ENCODE assay signal across 8 mouse cellular contexts in genomic region chr5:123133083-123133783, GRCm38 (mm10). TPM values are rescaled to one million over a fixed set of nuclear protein-coding genes. Genes with fewer than 3 reads are reported as not detected.
DNase-seq lines count a peak whose midpoint lies in the region; ATAC-seq and TF ChIP-seq lines count a peak whose summit lies in the region.

No protein-coding gene starts in this region.

- WGBS in embryonic facial prominence, embryonic 14.5 days: 17% methylated on average over 18 of the region's 18 CpGs
- 21% methylated on average over 18 of the region's 18 CpGs for WGBS in liver, adult 2 months

- ATAC-seq in embryonic facial prominence, embryonic 14.5 days (ENCODE audit: low read depth): no peak
- 0 out of 2 replicates have a peak, but pooled peaks have one; percentile 15 for ATAC-seq in monocyte, adult 5-6 weeks (replicated peaks; ENCODE audit: insufficient number of reproducible peaks, low FRiP score, low TSS enrichment, poor library complexity, severe bottlenecking)

- peak; percentile 82 for DNase-seq in 416B (ENCODE audit: low read depth)
- peak; percentile 84 to 87 for DNase-seq in adrenal gland, postnatal 36 days
- peak; percentile 87 for DNase-seq in embryonic facial prominence, embryonic 14.5 days (ENCODE audit: low spot score)
- peak; percentile 93 for DNase-seq in heart, adult 8-10 months (ENCODE audit: low spot score)
- DNase-seq in kidney, adult 9 months: peak; percentile 91
- DNase-seq in liver, adult 2 months (ENCODE audit: extremely low read depth, low read depth, low spot score): peak; percentile 48
- peak; percentile 91 to 98 for DNase-seq in spleen, postnatal 4 days (ENCODE audit: low spot score in 2 of 2)

- H3K9ac ChIP-seq in embryonic facial prominence, embryonic 14.5 days (ENCODE audit: low read depth, low read length): no peak overlapping the region
- H3K9ac ChIP-seq in liver, adult 2 months (ENCODE audit: low read depth, low read length): no peak overlapping the region

- peak overlapping the region; percentile 100 for H3K27ac ChIP-seq in embryonic facial prominence, embryonic 14.5 days (replicated peaks; ENCODE audit: low read depth, low read length)
- no peak overlapping the region for H3K27ac ChIP-seq in liver, adult 2 months (replicated peaks; ENCODE audit: insufficient read depth, low read depth, low read length)

- peak overlapping the region; percentile 100 for H3K4me2 ChIP-seq in embryonic facial prominence, embryonic 14.5 days (ENCODE audit: low read depth, low read length)

- no peaks in the 10 kb centered on the region for H3K79me2 ChIP-seq in liver, adult 2 months (ENCODE audit: control insufficient read depth, insufficient read depth, low read length)

- H3K4me3 ChIP-seq in embryonic facial prominence, embryonic 14.5 days (ENCODE audit: low read depth, low read length): peak overlapping the region; percentile 43
- no peak overlapping the region for H3K4me3 ChIP-seq in liver, adult 2 months (ENCODE audit: insufficient read depth, low read depth, low read length)

- no peak for TF ChIP-seq POLR2A in liver, adult 2 months (IDR thresholded peaks at IDR 0.05; ENCODE audit: extremely low read depth, insufficient read depth, low read length)

- H3K4me1 ChIP-seq in embryonic facial prominence, embryonic 14.5 days (ENCODE audit: control insufficient read depth, insufficient read depth, low read length): peaks cover 57% of the 10 kb centered on the region
- H3K4me1 ChIP-seq in liver, adult 2 months (ENCODE audit: control insufficient read depth, insufficient read depth, low read length): peaks cover 21% of the 10 kb centered on the region

- H3K27me3 ChIP-seq in embryonic facial prominence, embryonic 14.5 days (replicated peaks; ENCODE audit: control insufficient read depth, insufficient read depth, low read length): no peaks in the 10 kb centered on the region
- H3K27me3 ChIP-seq in liver, adult 2 months (ENCODE audit: control insufficient read depth, insufficient read depth, low read length): no peaks in the 10 kb centered on the region

- TF ChIP-seq CTCF in liver, adult 2 months (IDR thresholded peaks at IDR 0.05; ENCODE audit: low read depth, low read length): peak; percentile 99

- no peaks in the 10 kb centered on the region for H3K9me3 ChIP-seq in embryonic facial prominence, embryonic 14.5 days (ENCODE audit: control insufficient read depth, low read length)

- peaks cover 20% of the 10 kb centered on the region; the same call in 1 of the 2 replicates for H3K36me3 ChIP-seq in embryonic facial prominence, embryonic 14.5 days (ENCODE audit: control insufficient read depth, insufficient read depth, low read length)
- peaks cover 6% of the 10 kb centered on the region; the same call in 1 of the 2 replicates for H3K36me3 ChIP-seq in liver, adult 2 months (ENCODE audit: control insufficient read depth, insufficient read depth, low read length)

RNA-seq across cellular contexts. Expression of gene Rhof, which starts 0.7 kb away (rescaled TPM):
- 1 to 10 TPM; 1.2 to 1.4 TPM for total RNA-seq in adrenal gland, postnatal 36 days (2021)
- 4.1 and 5.2 TPM in 2 replicates for polyA plus RNA-seq in embryonic facial prominence, embryonic 14.5 days (2014; fragmentation: Nextera tagmentation; extraction: Ambion mirVana)
- total RNA-seq in heart, adult 8-10 months (2022): 1 to 10 TPM in 1 of 4 experiments, under 1 TPM in 3; 0.38 to 1.7 (median 0.68) TPM
- 0.09 and 0.87 TPM in 2 replicates for total RNA-seq in liver, adult 2 months (2014; rRNA removed)
- 0.61 and 0.86 TPM in 2 replicates for polyA plus RNA-seq in liver, adult 2 months (2012; rRNA removed)
- total RNA-seq in monocyte, adult 5-6 weeks (2017): 18.8 to 40.6 TPM (median 30.1 TPM) in 3 replicates

RNA-seq across cellular contexts. Expression of gene Setd1b, which starts 8.8 kb away (rescaled TPM):
- total RNA-seq in adrenal gland, postnatal 36 days (2021): 10 to 100 TPM; 24.9 to 26.0 TPM
- polyA plus RNA-seq in embryonic facial prominence, embryonic 14.5 days (2014; fragmentation: Nextera tagmentation; extraction: Ambion mirVana): 9.8 and 9.9 TPM in 2 replicates
- total RNA-seq in heart, adult 8-10 months (2022): 10 to 100 TPM; 14.3 to 21.5 (median 18.2) TPM
- 1.8 and 3.8 TPM in 2 replicates for total RNA-seq in liver, adult 2 months (2014; rRNA removed)
- 6.0 and 7.2 TPM in 2 replicates for polyA plus RNA-seq in liver, adult 2 months (2012; rRNA removed)
- 2.4 to 15.3 TPM (median 3.2 TPM) in 3 replicates for total RNA-seq in monocyte, adult 5-6 weeks (2017)

RNA-seq across cellular contexts. Expression of gene Psmd9, which starts 36.0 kb away (rescaled TPM):
- 10 to 100 TPM; 23.4 to 31.5 TPM for total RNA-seq in adrenal gland, postnatal 36 days (2021)
- 49.5 and 58.1 TPM in 2 replicates for polyA plus RNA-seq in embryonic facial prominence, embryonic 14.5 days (2014; fragmentation: Nextera tagmentation; extraction: Ambion mirVana)
- total RNA-seq in heart, adult 8-10 months (2022): 10 to 100 TPM; 11.7 to 16.6 (median 13.8) TPM
- total RNA-seq in liver, adult 2 months (2014; rRNA removed): 29.8 and 39.8 TPM in 2 replicates
- 26.4 and 28.5 TPM in 2 replicates for polyA plus RNA-seq in liver, adult 2 months (2012; rRNA removed)
- 16.7 to 38.7 TPM (median 18.9 TPM) in 3 replicates for total RNA-seq in monocyte, adult 5-6 weeks (2017)

RNA-seq across cellular contexts. Expression of gene Hpd, which starts 49.3 kb away (rescaled TPM):
- total RNA-seq in adrenal gland, postnatal 36 days (2021): 1 to 10 TPM; 1.6 to 2.4 TPM
- not detected in 2 replicates for polyA plus RNA-seq in embryonic facial prominence, embryonic 14.5 days (2014; fragmentation: Nextera tagmentation; extraction: Ambion mirVana)
- not detected for total RNA-seq in heart, adult 8-10 months (2022)
- 3,614 and 3,656 TPM in 2 replicates for total RNA-seq in liver, adult 2 months (2014; rRNA removed)
- polyA plus RNA-seq in liver, adult 2 months (2012; rRNA removed): 3,813 and 5,374 TPM in 2 replicates
- not detected in 3 replicates for total RNA-seq in monocyte, adult 5-6 weeks (2017)
